Mouse (Mus musculus) heart, postnatal 0 days (tissue): ENCODE measurements around the gene Rbms3.

Experiments used
- CTCF ChIP-seq: IDR thresholded peaks from 2 replicates; pipeline ENCODE4 v1.5.1; 2016; ENCODE audit warnings: antibody characterized with exemption, control low read depth, low read depth
- EP300 ChIP-seq: IDR thresholded peaks from 2 replicates; pipeline ENCODE4 v1.6.1; 2016; ENCODE audit warnings: antibody characterized with exemption, low read depth

- TF ChIP-seq CTCF (no peak), EP300 (no peak)
Measured at GRCm38 (mm10) chr9:117234726-117235075, 395.0 kb downstream of the Rbms3 start.
